Mouse (Mus musculus): Measurements from ENCODE around the gene Golt1a. TPM values are rescaled to one million over a fixed set of nuclear protein-coding genes. Genes with fewer than 3 reads are reported as not detected.

Gene Golt1a
- total and polyA plus RNA-seq, 3 experiments: 0.43 TPM; not detected in 2

- Histone ChIP-seq H3K79me2 (replicated peaks; ENCODE audit: control insufficient read depth, insufficient read depth, low read length) (no peaks in the 10 kb centered on the region), H3K4me3 (no peak overlapping the region), H3K27ac (no peak overlapping the region), H3K9ac (ENCODE audit: low read depth, low read length) (no peak overlapping the region), H3K36me3 (ENCODE audit: control insufficient read depth, insufficient read depth, low read length) (no peaks in the 10 kb centered on the region), H3K4me1 (ENCODE audit: control insufficient read depth, insufficient read depth, low read length) (no peaks in the 10 kb centered on the region), H3K27me3 (ENCODE audit: control insufficient read depth, insufficient read depth, low read length) (no peaks in the 10 kb centered on the region)
- WGBS: 88% methylated on average over 6 of the region's 6 CpGs
- no peak for TF ChIP-seq POLR2A (IDR thresholded peaks at IDR 0.05; ENCODE audit: insufficient read depth, low read depth, low read length)
- TF ChIP-seq EP300 (IDR thresholded peaks at IDR 0.05; ENCODE audit: insufficient read depth, low read depth, low read length): no peak
- no peak for TF ChIP-seq CTCF (IDR thresholded peaks at IDR 0.05)
- intact Hi-C loops (cut with DNase I): no loop called here
- no peak for DNase-seq
Observed at GRCm38 (mm10) chr1:133291888-133292287, 17.7 kb upstream of the Golt1a start.

GRCm38 (mm10) chr1:133292608-133293007 lies 17.0 kb upstream of the Golt1a start:
- DNase-seq: no peak
- Histone ChIP-seq H3K9ac (ENCODE audit: low read depth, low read length) (no peak overlapping the region), H3K4me3 (no peak overlapping the region), H3K27me3 (ENCODE audit: control insufficient read depth, insufficient read depth, low read length) (no peaks in the 10 kb centered on the region), H3K4me1 (ENCODE audit: control insufficient read depth, insufficient read depth, low read length) (no peaks in the 10 kb centered on the region), H3K79me2 (replicated peaks; ENCODE audit: control insufficient read depth, insufficient read depth, low read length) (no peaks in the 10 kb centered on the region), H3K27ac (no peak overlapping the region), H3K36me3 (ENCODE audit: control insufficient read depth, insufficient read depth, low read length) (no peaks in the 10 kb centered on the region)
- intact Hi-C loops (cut with DNase I): no loop called here
- TF ChIP-seq CTCF (IDR thresholded peaks at IDR 0.05) (0 out of 2 replicates have a peak, but pooled peaks have one; percentile 4), EP300 (IDR thresholded peaks at IDR 0.05; ENCODE audit: insufficient read depth, low read depth, low read length) (no peak)

- no peak overlapping the region for H3K27ac ChIP-seq
- intact Hi-C loops (cut with DNase I): loop anchor here (5.0 kb wide), 1 partner anchor 39 kb away; no protein-coding TSS in a partner anchor
- no peaks in the 10 kb centered on the region for H3K79me2 ChIP-seq (replicated peaks; ENCODE audit: control insufficient read depth, insufficient read depth, low read length)
- no peaks in the 10 kb centered on the region for H3K36me3 ChIP-seq (ENCODE audit: control insufficient read depth, insufficient read depth, low read length)
- no peaks in the 10 kb centered on the region for H3K4me1 ChIP-seq (ENCODE audit: control insufficient read depth, insufficient read depth, low read length)
- H3K9ac ChIP-seq (ENCODE audit: low read depth, low read length): no peak overlapping the region
- H3K27me3 ChIP-seq (ENCODE audit: control insufficient read depth, insufficient read depth, low read length): no peaks in the 10 kb centered on the region
- DNase-seq: peak; percentile 66 to 82
- WGBS: 49% methylated on average over 9 of the region's 9 CpGs
- TF ChIP-seq CTCF (IDR thresholded peaks at IDR 0.05): no peak
- TF ChIP-seq POLR2A (IDR thresholded peaks at IDR 0.05; ENCODE audit: insufficient read depth, low read depth, low read length): no peak
- peak; percentile 55; the same call in 1 of the 2 replicates for TF ChIP-seq EP300 (IDR thresholded peaks at IDR 0.05; ENCODE audit: insufficient read depth, low read depth, low read length)
- H3K4me3 ChIP-seq: no peak overlapping the region
Observed at GRCm38 (mm10) chr1:133296376-133296775, 13.2 kb upstream of the Golt1a start.

DNA sequence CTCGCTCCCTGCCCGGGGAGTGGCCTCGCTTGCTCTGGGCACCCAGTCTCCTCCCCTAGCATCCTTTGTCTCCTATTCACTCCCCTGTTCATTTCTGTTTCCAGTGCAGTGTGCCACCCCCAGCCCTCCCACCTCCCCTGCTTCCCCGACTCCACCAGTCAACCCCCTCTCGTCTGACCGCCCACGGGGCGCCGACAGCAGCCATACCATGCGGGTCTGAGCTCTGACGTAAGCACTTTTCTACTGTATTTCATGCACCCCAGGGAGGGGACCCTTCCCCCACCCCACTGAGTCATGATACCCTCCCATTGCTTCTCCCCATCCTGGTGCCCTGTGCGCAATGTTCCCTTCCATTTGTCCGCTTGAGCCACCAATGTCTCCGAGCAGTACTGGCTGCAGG lies 10.8 kb upstream of the Golt1a start:
- TF ChIP-seq POLR2A (IDR thresholded peaks at IDR 0.05; ENCODE audit: insufficient read depth, low read depth, low read length) (no peak), EP300 (IDR thresholded peaks at IDR 0.05; ENCODE audit: insufficient read depth, low read depth, low read length) (no peak), CTCF (IDR thresholded peaks at IDR 0.05) (no peak)

GRCm38 (mm10) chr1:133302540-133302939 lies 7.1 kb upstream of the Golt1a start:
- peaks cover 2% of the 10 kb centered on the region for H3K4me1 ChIP-seq (ENCODE audit: control insufficient read depth, insufficient read depth, low read length)
- H3K36me3 ChIP-seq (ENCODE audit: control insufficient read depth, insufficient read depth, low read length): no peaks in the 10 kb centered on the region
- peak; percentile 47 to 64 for DNase-seq
- 27% methylated on average over 3 of the region's 3 CpGs for WGBS
- H3K4me3 ChIP-seq: no peak overlapping the region
- TF ChIP-seq POLR2A (IDR thresholded peaks at IDR 0.05; ENCODE audit: insufficient read depth, low read depth, low read length): no peak
- TF ChIP-seq EP300 (IDR thresholded peaks at IDR 0.05; ENCODE audit: insufficient read depth, low read depth, low read length): 0 out of 2 replicates have a peak, but pooled peaks have one; percentile 9
- intact Hi-C loops (cut with DNase I): loop anchor here (5.0 kb wide), 1 partner anchor 75 kb away; no protein-coding TSS in a partner anchor
- no peaks in the 10 kb centered on the region for H3K27me3 ChIP-seq (ENCODE audit: control insufficient read depth, insufficient read depth, low read length)
- H3K27ac ChIP-seq: no peak overlapping the region
- H3K9ac ChIP-seq (ENCODE audit: low read depth, low read length): no peak overlapping the region
- no peaks in the 10 kb centered on the region for H3K79me2 ChIP-seq (replicated peaks; ENCODE audit: control insufficient read depth, insufficient read depth, low read length)

More for the DNA sequence above, 10.8 kb upstream of the Golt1a start:
- WGBS: 73% methylated on average over 14 of the region's 14 CpGs
- no peaks in the 10 kb centered on the region for H3K27me3 ChIP-seq (ENCODE audit: control insufficient read depth, insufficient read depth, low read length)
- H3K79me2 ChIP-seq (replicated peaks; ENCODE audit: control insufficient read depth, insufficient read depth, low read length): no peaks in the 10 kb centered on the region
- no peak for DNase-seq
- no peak overlapping the region for H3K4me3 ChIP-seq
- H3K4me1 ChIP-seq (ENCODE audit: control insufficient read depth, insufficient read depth, low read length): peaks cover 2% of the 10 kb centered on the region; the same call in 1 of the 2 replicates
- H3K27ac ChIP-seq: no peak overlapping the region
- no peak overlapping the region for H3K9ac ChIP-seq (ENCODE audit: low read depth, low read length)
- no peaks in the 10 kb centered on the region for H3K36me3 ChIP-seq (ENCODE audit: control insufficient read depth, insufficient read depth, low read length)
- intact Hi-C loops (cut with DNase I): loop anchor here (5.0 kb wide), 1 partner anchor 42 kb away; no protein-coding TSS in a partner anchor

GRCm38 (mm10) chr1:133306842-133307241 lies 2.8 kb upstream of the Golt1a start:
- Histone ChIP-seq H3K9ac (ENCODE audit: low read depth, low read length) (no peak overlapping the region), H3K4me3 (no peak overlapping the region), H3K79me2 (replicated peaks; ENCODE audit: control insufficient read depth, insufficient read depth, low read length) (no peaks in the 10 kb centered on the region), H3K27me3 (ENCODE audit: control insufficient read depth, insufficient read depth, low read length) (no peaks in the 10 kb centered on the region), H3K36me3 (ENCODE audit: control insufficient read depth, insufficient read depth, low read length) (no peaks in the 10 kb centered on the region), H3K4me1 (ENCODE audit: control insufficient read depth, insufficient read depth, low read length) (peaks cover 2% of the 10 kb centered on the region), H3K27ac (no peak overlapping the region)
- DNase-seq: peak; percentile 79 to 89
- WGBS: 3% methylated on average over 4 of the region's 4 CpGs
- intact Hi-C loops (cut with DNase I): loop anchor here (1.0 kb wide), 2 partner anchors 126 to 130 kb away; no protein-coding TSS in a partner anchor
- no peak for TF ChIP-seq POLR2A (IDR thresholded peaks at IDR 0.05; ENCODE audit: insufficient read depth, low read depth, low read length)
- TF ChIP-seq EP300 (IDR thresholded peaks at IDR 0.05; ENCODE audit: insufficient read depth, low read depth, low read length): 0 out of 2 replicates have a peak, but pooled peaks have one; percentile 11
- peak; percentile 90 for TF ChIP-seq CTCF (IDR thresholded peaks at IDR 0.05)
